Mouse (Mus musculus): ENCODE measurements around the gene Inpp4a. TPM values are rescaled to one million over a fixed set of nuclear protein-coding genes. Genes with fewer than 3 reads are reported as not detected.
A peak's percentile ranks its signal among the peaks of the same experiment; 100 is the strongest.

Gene Inpp4a
- total RNA-seq, 2 experiments from 2014 or later = 151 to 152 TPM

DNA sequence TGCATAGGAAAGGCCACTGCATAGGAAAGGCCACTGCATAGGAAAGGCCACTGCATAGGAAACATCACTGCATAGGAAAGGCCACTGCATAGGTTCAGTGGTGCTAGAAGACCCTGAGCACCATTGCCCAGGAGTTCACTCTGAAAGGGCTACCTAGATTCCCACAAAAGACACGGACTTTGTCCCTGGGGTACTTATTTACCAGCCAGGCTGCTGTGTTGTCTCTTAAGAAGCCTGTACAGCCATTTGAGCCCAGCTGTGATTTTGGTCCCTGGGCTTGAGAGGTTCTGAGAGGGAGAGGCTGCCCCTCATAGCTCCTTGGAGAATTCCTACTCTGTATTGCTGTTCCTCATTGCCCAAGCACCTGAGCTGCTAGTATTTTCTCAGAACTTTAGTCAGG lies 96.8 kb downstream of the Inpp4a start:
- no peak for DNase-seq (ENCODE audit: low spot score in 2 of 2)
- intact Hi-C loops (cut with DNase I) = no loop called here

DNA sequence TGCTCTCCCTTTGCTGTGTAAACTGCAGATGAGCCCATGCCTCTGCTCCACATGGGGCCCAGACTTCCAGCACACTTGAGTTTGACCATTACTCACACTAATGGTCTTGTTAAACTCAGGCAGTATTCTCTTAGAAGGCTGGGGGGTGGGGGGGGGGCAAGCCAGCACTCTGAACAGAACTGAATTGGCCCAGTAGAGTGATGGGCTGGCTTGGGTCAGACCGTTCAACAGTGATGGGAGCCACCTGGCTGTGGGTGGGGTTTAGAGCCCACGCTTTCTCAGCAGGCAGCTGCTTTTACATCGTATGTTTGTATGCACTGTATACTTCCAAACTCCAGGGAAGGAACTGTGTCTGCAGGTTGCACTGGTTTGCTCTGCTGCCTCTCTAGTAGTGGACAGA lies 99.3 kb downstream of the Inpp4a start:
- intact Hi-C loops (cut with DNase I) = no loop called here
- no peak for DNase-seq (ENCODE audit: low spot score in 2 of 2)

DNA sequence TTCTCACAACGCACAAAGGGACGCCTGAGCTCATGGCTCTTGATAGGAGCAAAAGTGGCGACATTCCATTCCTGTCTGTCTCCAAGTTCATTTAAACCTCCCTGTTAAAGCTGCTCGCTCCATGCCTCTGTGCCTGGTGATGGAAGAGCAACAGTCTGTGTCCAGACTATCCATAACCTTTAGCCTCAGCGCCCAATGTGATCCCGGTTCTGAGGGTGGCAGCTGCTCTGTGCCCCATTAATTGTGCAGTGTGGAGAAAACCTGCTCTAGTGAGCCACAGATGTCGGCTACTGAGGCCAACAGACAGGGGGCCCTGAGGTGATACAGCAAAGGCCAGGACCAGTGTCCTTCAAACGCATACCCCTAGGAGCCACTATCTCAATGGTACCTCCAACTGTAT lies 100.1 kb downstream of the Inpp4a start:
- intact Hi-C loops (cut with DNase I) = loop anchor here (2.0 kb wide), 1 partner anchor 127 kb away; no protein-coding TSS in a partner anchor
- DNase-seq (ENCODE audit: low spot score in 2 of 2) = no peak

GRCm38 (mm10) chr1:37401687-37402086 lies 102.0 kb downstream of the Inpp4a start:
- peak; percentile 62 to 64 for DNase-seq (ENCODE audit: low spot score in 2 of 2)
- intact Hi-C loops (cut with DNase I) = loop anchor here (2.0 kb wide), 1 partner anchor 129 kb away; no protein-coding TSS in a partner anchor

DNA sequence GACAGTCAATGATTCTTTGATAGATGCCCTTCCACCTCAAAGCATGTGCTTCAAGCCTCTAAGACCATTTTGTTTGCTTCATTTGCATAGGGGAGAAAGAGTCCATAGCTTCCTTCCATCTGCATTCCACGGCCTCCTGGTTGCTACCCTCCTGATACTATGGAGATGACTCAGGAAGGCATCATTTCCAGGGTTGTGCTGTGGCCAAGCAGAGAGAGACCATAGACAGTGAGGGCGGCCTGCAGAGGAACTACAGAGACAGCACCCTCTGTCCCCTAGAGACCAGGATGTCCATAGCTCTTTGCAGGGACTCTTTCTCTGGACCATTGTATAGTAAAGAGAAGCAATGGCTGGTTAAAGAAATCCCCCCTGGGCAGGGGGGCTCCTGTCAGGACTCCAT lies 105.5 kb downstream of the Inpp4a start:
- intact Hi-C loops (cut with DNase I) = no loop called here

DNA sequence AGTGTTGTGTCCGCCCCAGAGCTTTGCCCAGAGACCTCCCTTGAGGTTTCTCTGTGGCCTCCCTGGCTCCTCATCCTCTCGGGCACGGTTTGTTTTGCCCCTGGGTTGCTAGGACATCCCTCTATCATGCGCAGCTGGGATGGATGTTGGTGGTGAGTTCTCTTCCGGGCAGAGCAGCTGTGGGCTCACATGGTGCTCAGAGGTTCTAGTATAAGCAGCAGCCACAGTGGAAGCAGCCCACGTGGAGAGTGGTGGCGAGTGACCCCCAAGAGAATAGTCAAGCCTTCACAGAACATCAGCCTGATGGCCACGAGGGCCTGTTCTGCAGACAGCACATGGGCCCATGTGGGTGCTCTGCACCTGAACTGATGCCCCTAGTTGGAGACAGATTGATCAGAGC lies 107.6 kb downstream of the Inpp4a start:
- intact Hi-C loops (cut with DNase I) = no loop called here
- no peak for DNase-seq (ENCODE audit: low spot score in 2 of 2)

More for the DNA sequence above, 105.5 kb downstream of the Inpp4a start:
- DNase-seq (ENCODE audit: low spot score in 2 of 2) = no peak

GRCm38 (mm10) chr1:37408059-37408458 lies 108.4 kb downstream of the Inpp4a start:
- intact Hi-C loops (cut with DNase I) = no loop called here

DNA sequence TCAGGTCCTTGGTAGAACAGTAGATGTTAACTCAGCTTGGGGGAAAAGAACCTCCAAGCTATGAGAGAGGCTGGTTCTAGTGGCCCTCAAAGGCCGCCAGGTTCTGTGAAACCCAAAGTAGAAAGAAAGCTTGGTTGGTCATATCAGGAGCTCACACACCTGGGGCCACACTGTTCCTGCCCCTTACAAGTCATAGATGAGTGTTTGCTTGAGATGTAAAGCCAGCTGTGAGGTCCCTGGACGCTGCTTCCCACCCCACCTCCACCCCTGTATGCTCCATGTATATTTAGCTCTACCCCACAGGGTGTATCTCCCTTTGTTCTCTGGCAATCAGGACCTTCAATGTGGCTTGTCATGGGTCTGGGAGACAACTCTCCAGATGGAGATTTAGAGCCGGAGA lies 109.0 kb downstream of the Inpp4a start:
- DNase-seq (ENCODE audit: low spot score in 2 of 2) = no peak
- intact Hi-C loops (cut with DNase I) = no loop called here

More at GRCm38 (mm10) chr1:37408059-37408458, 108.4 kb downstream of the Inpp4a start:
- DNase-seq (ENCODE audit: low spot score in 2 of 2) = no peak

DNA sequence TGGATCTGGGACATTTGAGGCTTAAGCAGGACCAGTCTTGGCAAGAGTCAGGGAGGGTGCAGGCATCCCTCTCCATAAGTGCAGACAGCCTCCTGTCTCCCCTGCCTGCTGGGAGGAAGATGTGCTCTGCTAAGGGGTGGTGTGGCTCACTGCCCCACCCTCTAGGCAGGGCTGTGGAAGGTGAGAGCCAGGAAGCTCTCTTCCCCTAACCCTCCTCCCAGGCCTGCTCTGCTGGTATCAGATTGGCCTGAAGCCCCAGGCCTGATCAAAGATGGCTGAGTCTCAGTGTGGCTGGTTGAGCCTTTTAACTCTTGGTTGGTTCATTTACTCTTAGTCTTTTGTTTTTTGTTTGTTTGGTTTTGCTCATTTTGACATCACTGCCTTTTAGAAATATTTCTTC lies 110.0 kb downstream of the Inpp4a start:
- intact Hi-C loops (cut with DNase I) = no loop called here
- DNase-seq (ENCODE audit: low spot score in 2 of 2) = no peak

- intact Hi-C loops (cut with DNase I) = no loop called here
- DNase-seq (ENCODE audit: low spot score in 2 of 2) = no peak
Observed at GRCm38 (mm10) chr1:37415394-37415793, 115.7 kb downstream of the Inpp4a start.

DNA sequence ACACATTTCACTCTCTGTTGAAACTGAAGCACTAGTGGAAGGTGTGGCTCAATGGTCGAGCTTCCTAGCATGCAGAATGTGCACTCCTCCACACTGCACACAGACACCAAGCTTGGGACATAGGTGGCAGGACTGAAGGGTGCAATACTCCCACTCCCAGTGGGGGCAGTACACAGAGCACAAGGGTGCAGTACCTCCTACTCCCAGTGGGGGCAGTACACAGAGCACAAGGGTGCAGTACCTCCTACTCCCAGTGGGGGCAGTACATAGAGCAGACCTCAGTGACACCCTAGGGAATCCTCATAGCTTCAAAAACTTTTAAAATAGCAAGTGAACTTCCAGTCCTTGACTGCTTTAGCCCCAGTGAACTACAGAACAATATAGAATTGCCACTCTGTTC lies 119.8 kb downstream of the Inpp4a start:
- DNase-seq (ENCODE audit: low spot score in 2 of 2) = peak; percentile 49 to 88
- intact Hi-C loops (cut with DNase I) = no loop called here

DNA sequence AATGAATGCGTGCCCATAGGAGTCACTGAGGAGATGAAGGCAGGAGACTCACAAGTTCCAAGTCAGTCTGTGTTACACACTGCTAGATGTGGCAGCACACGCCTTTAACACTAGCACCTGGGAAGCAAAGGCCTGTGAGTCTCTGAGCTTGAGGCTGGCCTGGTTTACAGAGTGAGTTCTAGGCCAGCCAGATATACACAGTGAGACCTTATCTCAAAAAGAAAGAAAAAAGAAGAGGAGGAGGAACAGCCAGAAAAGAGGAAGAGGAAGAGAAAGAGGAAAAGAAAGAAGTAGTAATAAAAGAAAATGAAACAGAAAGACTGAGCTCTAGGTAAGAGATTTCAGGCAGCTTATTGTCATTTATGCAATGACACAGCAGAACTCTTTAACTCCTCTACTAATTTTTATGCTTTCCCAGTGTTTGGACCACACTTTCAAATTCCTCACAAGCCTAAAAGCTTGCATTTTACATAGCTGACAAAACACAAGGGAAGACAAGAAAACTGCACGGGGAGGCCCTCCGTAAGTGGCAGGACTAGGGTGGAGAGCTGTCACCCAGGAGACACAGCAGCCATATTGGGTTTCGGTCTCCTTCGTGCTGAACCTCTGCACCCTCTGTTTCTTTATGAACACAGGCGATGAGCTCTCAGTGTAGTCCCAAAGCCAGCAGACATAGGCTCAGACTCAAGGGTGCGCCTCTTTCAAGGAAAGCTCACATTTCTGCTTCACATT lies 127.6 kb downstream of the Inpp4a start:
- no peak for DNase-seq (ENCODE audit: low spot score in 2 of 2)
- intact Hi-C loops (cut with DNase I) = no loop called here

GRCm38 (mm10) chr1:37428911-37429310 lies 129.2 kb downstream of the Inpp4a start:
- intact Hi-C loops (cut with DNase I) = no loop called here
- no peak for DNase-seq (ENCODE audit: low spot score in 2 of 2)

GRCm38 (mm10) chr1:37429366-37430296 lies 130.0 kb downstream of the Inpp4a start, which contains the start of the genes Coa5 and Unc50:
Coa5 (minus strand) TSS chr1:37430103.
Unc50 (plus strand) TSS chr1:37430139.
- intact Hi-C loops (cut with DNase I) = no loop called here
- peak; percentile 94 for DNase-seq (ENCODE audit: low spot score in 2 of 2)

DNA sequence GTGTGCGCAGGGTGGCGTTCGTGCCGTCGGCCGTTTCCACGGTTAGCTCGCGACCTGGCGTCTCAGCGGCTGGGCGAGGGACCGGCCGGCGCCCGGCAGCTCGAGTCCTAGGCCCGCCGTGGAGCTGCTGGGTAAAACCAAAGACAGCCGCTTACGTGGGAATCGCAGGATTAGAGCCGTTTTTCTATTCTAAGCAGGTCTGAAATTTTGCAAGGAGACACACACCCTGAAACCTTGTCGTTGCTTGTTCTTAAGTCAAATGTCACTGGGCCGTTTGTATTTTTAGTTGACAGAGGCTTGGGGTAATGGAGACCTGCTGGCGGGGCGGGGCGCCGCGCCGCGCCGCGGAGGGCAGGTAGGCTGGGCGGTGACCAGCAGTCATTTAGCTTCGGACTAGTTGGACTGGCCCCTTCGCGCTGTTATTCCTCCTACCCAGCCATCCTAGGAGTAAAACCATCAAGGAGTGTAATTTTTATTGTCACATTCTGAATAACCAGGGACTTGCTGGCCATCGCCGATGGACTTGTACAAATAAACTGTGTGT lies 130.7 kb downstream of the Inpp4a start:
- intact Hi-C loops (cut with DNase I) = no loop called here
- no peak for DNase-seq (ENCODE audit: low spot score in 2 of 2)

- intact Hi-C loops (cut with DNase I) = no loop called here
- DNase-seq (ENCODE audit: low spot score in 2 of 2) = no peak
Observed at GRCm38 (mm10) chr1:37436419-37436818, 136.8 kb downstream of the Inpp4a start.

GRCm38 (mm10) chr1:37442848-37443835 lies 143.5 kb downstream of the Inpp4a start:
- intact Hi-C loops (cut with DNase I) = no loop called here
- no peak for DNase-seq (ENCODE audit: low spot score in 2 of 2)

GRCm38 (mm10) chr1:37448361-37449095 lies 148.9 kb downstream of the Inpp4a start:
- intact Hi-C loops (cut with DNase I) = loop anchor here (5.0 kb wide), 1 partner anchor 189 kb away; no protein-coding TSS in a partner anchor
- DNase-seq (ENCODE audit: low spot score in 2 of 2) = peak; percentile 51 to 64
